Mouse (Mus musculus): Measurements from ENCODE around the gene Oprm1. TPM values are rescaled to one million over a fixed set of nuclear protein-coding genes. Genes with fewer than 3 reads are reported as not detected.

The Oprm1 gene
- total RNA-seq, 1 experiment: not detected

DNA sequence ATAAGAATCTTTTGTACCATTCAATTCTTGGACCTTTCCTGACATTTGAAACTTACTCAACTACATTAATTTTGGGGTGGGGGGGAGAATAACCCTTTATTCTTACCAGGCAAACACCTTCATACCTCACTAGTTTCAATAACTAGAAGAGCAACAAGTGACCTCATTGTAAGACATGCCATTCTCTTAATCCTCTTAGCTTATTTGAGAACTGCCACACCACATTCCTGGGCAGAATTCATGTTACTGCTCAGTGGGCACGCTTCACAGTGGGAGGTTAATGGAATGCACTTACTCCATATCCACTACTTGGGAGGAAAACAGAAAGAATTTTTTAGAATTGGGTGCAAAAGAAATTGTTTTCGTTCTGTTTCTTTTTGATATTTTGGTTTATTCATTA is 90.5 kb downstream of the Oprm1 start:
- TF ChIP-seq MAFK (IDR thresholded peaks at IDR 0.05; ENCODE audit: insufficient read depth, low read depth, low read length) (no peak), HCFC1 (IDR thresholded peaks at IDR 0.05; ENCODE audit: borderline replicate concordance, insufficient read depth, low read length) (no peak), ZC3H11A (IDR thresholded peaks at IDR 0.05; ENCODE audit: borderline replicate concordance, low read depth, low read length) (no peak), ZNF384 (IDR thresholded peaks at IDR 0.05; ENCODE audit: low read depth, low read length) (no peak), CHD2 (IDR thresholded peaks at IDR 0.05; ENCODE audit: low read depth, low read length) (no peak)
- in situ Hi-C loops (cut with MboI; ENCODE audit: low sequenced_read_pairs in 2 of 2, unreplicated experiment in 2 of 2): no loop called here

DNA sequence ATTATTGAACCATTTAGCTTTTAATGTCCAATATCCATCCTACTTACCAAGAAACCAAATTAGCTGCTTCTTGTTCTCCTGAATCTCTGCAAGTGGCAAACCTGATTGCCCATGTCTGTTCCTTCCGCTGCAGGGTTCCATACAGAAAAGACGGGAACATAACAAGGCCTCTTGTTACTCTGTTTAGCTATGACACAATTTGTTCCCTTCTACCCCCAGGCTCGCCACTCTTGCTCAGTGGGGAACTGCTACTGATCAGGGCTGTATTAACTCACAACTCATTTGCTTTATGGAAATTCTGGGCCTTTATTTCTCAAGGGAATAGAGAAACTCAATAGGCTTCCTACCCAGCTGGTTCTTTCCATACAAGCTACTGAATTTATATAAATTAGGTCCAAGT is 97.5 kb downstream of the Oprm1 start:
- DNase-seq (ENCODE audit: low read depth, low spot score): no peak
- no peak overlapping the region for H3K9ac ChIP-seq (ENCODE audit: insufficient read depth, low read depth, low read length, poor library complexity, severe bottlenecking)
- TF ChIP-seq CHD2 (IDR thresholded peaks at IDR 0.05; ENCODE audit: low read depth, low read length): no peak
- no peak for TF ChIP-seq MAFK (IDR thresholded peaks at IDR 0.05; ENCODE audit: insufficient read depth, low read depth, low read length)
- TF ChIP-seq ZNF384 (IDR thresholded peaks at IDR 0.05; ENCODE audit: low read depth, low read length): no peak
- no peak for TF ChIP-seq HCFC1 (IDR thresholded peaks at IDR 0.05; ENCODE audit: borderline replicate concordance, insufficient read depth, low read length)
- no peak for TF ChIP-seq ZC3H11A (IDR thresholded peaks at IDR 0.05; ENCODE audit: borderline replicate concordance, low read depth, low read length)
- H3K36me3 ChIP-seq (ENCODE audit: control insufficient read depth, insufficient read depth, low read length, poor library complexity, severe bottlenecking): no peaks in the 10 kb centered on the region
- H3K4me1 ChIP-seq (ENCODE audit: control insufficient read depth in 2 of 2, insufficient read depth in 2 of 2, low read length in 2 of 2, poor library complexity in 1 of 2): no peaks in the 10 kb centered on the region
- no peaks in the 10 kb centered on the region for H3K9me3 ChIP-seq (ENCODE audit: control insufficient read depth, insufficient read depth, low read depth, low read length)
- no peak overlapping the region for H3K27ac ChIP-seq (ENCODE audit: insufficient read depth, low read depth, low read length, poor library complexity, severe bottlenecking)
- no peak overlapping the region for H3K4me3 ChIP-seq (ENCODE audit: insufficient read depth in 1 of 2, low read depth in 1 of 2, low read length in 2 of 2, poor library complexity in 1 of 2, severe bottlenecking in 1 of 2)
- in situ Hi-C loops (cut with MboI; ENCODE audit: low sequenced_read_pairs in 2 of 2, unreplicated experiment in 2 of 2): no loop called here

More for the DNA sequence above, 90.5 kb downstream of the Oprm1 start:
- no peak overlapping the region for H3K4me3 ChIP-seq (ENCODE audit: insufficient read depth in 1 of 2, low read depth in 1 of 2, low read length in 2 of 2, poor library complexity in 1 of 2, severe bottlenecking in 1 of 2)
- no peak for DNase-seq (ENCODE audit: low read depth, low spot score)
- no peaks in the 10 kb centered on the region for H3K36me3 ChIP-seq (ENCODE audit: control insufficient read depth, insufficient read depth, low read length, poor library complexity, severe bottlenecking)
- H3K9me3 ChIP-seq (ENCODE audit: control insufficient read depth, insufficient read depth, low read depth, low read length): no peaks in the 10 kb centered on the region
- H3K27ac ChIP-seq (ENCODE audit: insufficient read depth, low read depth, low read length, poor library complexity, severe bottlenecking): no peak overlapping the region
- no peak overlapping the region for H3K9ac ChIP-seq (ENCODE audit: insufficient read depth, low read depth, low read length, poor library complexity, severe bottlenecking)
- H3K4me1 ChIP-seq (ENCODE audit: control insufficient read depth in 2 of 2, insufficient read depth in 2 of 2, low read length in 2 of 2, poor library complexity in 1 of 2): no peaks in the 10 kb centered on the region

DNA sequence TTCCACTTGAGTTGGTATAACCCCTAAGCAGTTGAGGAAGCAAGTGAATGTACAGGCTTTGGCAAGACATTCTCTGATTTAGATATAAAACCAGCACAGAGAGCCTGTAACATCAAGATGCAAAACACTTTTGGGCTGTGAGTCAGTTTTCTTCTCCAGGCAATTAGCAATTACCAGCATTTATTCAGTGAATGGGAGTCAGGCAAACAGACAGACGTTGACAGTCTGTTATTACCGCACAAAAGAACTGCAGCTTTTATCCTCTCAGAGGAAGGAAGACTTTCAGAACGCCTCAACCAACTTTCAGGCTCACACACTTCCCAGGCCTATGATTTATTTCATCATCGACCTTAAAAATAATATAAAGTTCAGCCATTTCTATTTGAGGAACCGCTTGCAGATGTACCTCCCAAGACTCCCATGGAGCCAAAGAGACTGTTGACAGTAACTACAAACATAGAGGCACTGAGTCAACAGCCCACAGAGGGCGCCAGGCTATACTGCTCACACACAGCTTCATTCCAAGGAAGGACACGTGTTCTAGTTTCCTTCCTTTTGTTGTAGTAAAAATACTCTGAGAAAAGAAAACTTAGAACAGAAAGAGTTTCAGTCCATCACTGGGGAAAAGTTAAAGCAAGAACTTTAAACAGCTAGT is 113.2 kb downstream of the Oprm1 start:
- in situ Hi-C loops (cut with MboI; ENCODE audit: low sequenced_read_pairs in 2 of 2, unreplicated experiment in 2 of 2): no loop called here
- Histone ChIP-seq H3K9me3 (ENCODE audit: control insufficient read depth, insufficient read depth, low read depth, low read length) (0 out of 2 replicates have a peak, but pooled peaks cover 2% of the 10 kb centered on the region), H3K4me3 (ENCODE audit: insufficient read depth in 1 of 2, low read depth in 1 of 2, low read length in 2 of 2, poor library complexity in 1 of 2, severe bottlenecking in 1 of 2) (no peak overlapping the region), H3K9ac (ENCODE audit: insufficient read depth, low read depth, low read length, poor library complexity, severe bottlenecking) (no peak overlapping the region), H3K27ac (ENCODE audit: insufficient read depth, low read depth, low read length, poor library complexity, severe bottlenecking) (no peak overlapping the region), H3K36me3 (ENCODE audit: control insufficient read depth, insufficient read depth, low read length, poor library complexity, severe bottlenecking) (no peaks in the 10 kb centered on the region), H3K4me1 (ENCODE audit: control insufficient read depth in 2 of 2, insufficient read depth in 2 of 2, low read length in 2 of 2, poor library complexity in 1 of 2) (no peaks in the 10 kb centered on the region)
- TF ChIP-seq ZNF384 (IDR thresholded peaks at IDR 0.05; ENCODE audit: low read depth, low read length) (no peak), CHD2 (IDR thresholded peaks at IDR 0.05; ENCODE audit: low read depth, low read length) (no peak), HCFC1 (IDR thresholded peaks at IDR 0.05; ENCODE audit: borderline replicate concordance, insufficient read depth, low read length) (no peak), MAFK (IDR thresholded peaks at IDR 0.05; ENCODE audit: insufficient read depth, low read depth, low read length) (no peak), ZC3H11A (IDR thresholded peaks at IDR 0.05; ENCODE audit: borderline replicate concordance, low read depth, low read length) (no peak)
- DNase-seq (ENCODE audit: low read depth, low spot score): no peak

DNA sequence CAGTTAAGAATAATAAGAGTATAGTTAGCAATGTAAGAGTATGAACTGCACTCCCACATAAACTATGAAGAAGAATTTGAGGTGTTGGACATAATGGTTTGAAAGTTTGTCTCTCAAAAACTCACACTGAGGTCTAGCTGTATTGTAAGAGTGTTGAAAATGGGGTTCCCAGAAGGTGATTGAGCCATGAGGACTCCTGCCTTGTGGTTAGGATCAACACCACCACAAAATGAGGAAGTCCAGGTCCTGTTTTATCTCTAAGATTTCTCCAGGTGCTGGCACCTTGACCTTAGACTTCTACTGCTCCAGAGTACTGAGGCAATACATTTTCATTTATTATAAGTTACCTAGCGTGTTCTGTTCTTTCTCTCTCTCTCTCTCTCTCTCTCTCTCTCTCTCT is 115.6 kb downstream of the Oprm1 start:
- no peak for TF ChIP-seq CHD2 (IDR thresholded peaks at IDR 0.05; ENCODE audit: low read depth, low read length)
- no peak for TF ChIP-seq ZC3H11A (IDR thresholded peaks at IDR 0.05; ENCODE audit: borderline replicate concordance, low read depth, low read length)
- no peak for TF ChIP-seq HCFC1 (IDR thresholded peaks at IDR 0.05; ENCODE audit: borderline replicate concordance, insufficient read depth, low read length)
- no peak for TF ChIP-seq MAFK (IDR thresholded peaks at IDR 0.05; ENCODE audit: insufficient read depth, low read depth, low read length)
- no peak for TF ChIP-seq ZNF384 (IDR thresholded peaks at IDR 0.05; ENCODE audit: low read depth, low read length)
- 0 out of 2 replicates have a peak, but pooled peaks cover under 1% of the 10 kb centered on the region for H3K9me3 ChIP-seq (ENCODE audit: control insufficient read depth, insufficient read depth, low read depth, low read length)
- no peak overlapping the region for H3K4me3 ChIP-seq (ENCODE audit: insufficient read depth in 1 of 2, low read depth in 1 of 2, low read length in 2 of 2, poor library complexity in 1 of 2, severe bottlenecking in 1 of 2)
- no peak overlapping the region for H3K27ac ChIP-seq (ENCODE audit: insufficient read depth, low read depth, low read length, poor library complexity, severe bottlenecking)
- H3K9ac ChIP-seq (ENCODE audit: insufficient read depth, low read depth, low read length, poor library complexity, severe bottlenecking): no peak overlapping the region
- no peak for DNase-seq (ENCODE audit: low read depth, low spot score)
- no peaks in the 10 kb centered on the region for H3K36me3 ChIP-seq (ENCODE audit: control insufficient read depth, insufficient read depth, low read length, poor library complexity, severe bottlenecking)
- H3K4me1 ChIP-seq (ENCODE audit: control insufficient read depth in 2 of 2, insufficient read depth in 2 of 2, low read length in 2 of 2, poor library complexity in 1 of 2): peaks cover 0 to 5% of the 10 kb centered on the region in 2 experiments; a peak in 1 of 4 replicates
- in situ Hi-C loops (cut with MboI; ENCODE audit: low sequenced_read_pairs in 2 of 2, unreplicated experiment in 2 of 2): no loop called here

All from ES-E14 (cell line).